Mouse (Mus musculus) heart, adult 2 months (tissue): ENCODE measurements at regions not wholly inside any gene's neighbourhood (a gene's known extent, or its start where the extent isn't known, plus 50 kb on each side); places are given as distances from the start of the nearest gene placed in this dataset.

ENCODE experiments used
- CTCF ChIP-seq: fragments of 200-600 bp; IDR thresholded peaks from 2 replicates; pipeline ENCODE4 v1.8.1; 2022; ENCODE audit warnings: antibody characterized with exemption, mild to moderate bottlenecking, moderate library complexity
- EP300 ChIP-seq: fragments of 200-500 bp; IDR thresholded peaks from 2 replicates; pipeline ENCODE4 v1.6.1; 2011; ENCODE audit warnings: low read depth, low read length, control low read depth; ENCODE audit not compliant: insufficient read depth
- POLR2A ChIP-seq: fragments of 200-500 bp; IDR thresholded peaks from 2 replicates; pipeline ENCODE4 v1.6.1; 2011; ENCODE audit warnings: mild to moderate bottlenecking, low read depth, low read length, control low read depth; ENCODE audit not compliant: insufficient read depth

- TF ChIP-seq CTCF (no peak), POLR2A (no peak), EP300 (no peak)
Measured at GRCm38 (mm10) chr9:84331083-84331602, 406.2 kb downstream of the Bckdhb start.
